Mouse (Mus musculus) forebrain, embryonic 15.5 days (tissue): ENCODE measurements around the gene Hoxd3. TPM values are rescaled to one million over a fixed set of nuclear protein-coding genes. Genes with fewer than 3 reads are reported as not detected.

Experiments
- ATAC-seq: fragments of 200-750 bp; cut with Nextera tagmentation; replicated peaks from 2 replicates; pipeline ENCODE4 v1.8.0; 2017; ENCODE audit warnings: mild to moderate bottlenecking, moderate TSS enrichment, moderate library complexity
- H3K27ac ChIP-seq: fragments of 300-500 bp; sonication (generic); replicated peaks from 2 replicates; pipeline ENCODE4 v1.5.1; 2015; ENCODE audit warnings: mild to moderate bottlenecking, inconsistent platforms
- H3K27me3 ChIP-seq: fragments of 300-500 bp; sonication (generic); 2 replicates; pipeline ENCODE4 v1.6.1; 2015; ENCODE audit warnings: inconsistent platforms
- H3K36me3 ChIP-seq: fragments of 300-500 bp; sonication (generic); 2 replicates; pipeline ENCODE4 v1.6.1; 2015; ENCODE audit warnings: mild to moderate bottlenecking, inconsistent platforms
- H3K4me1 ChIP-seq: fragments of 300-500 bp; sonication (generic); 2 replicates; pipeline ENCODE4 v1.6.1; 2015; ENCODE audit warnings: inconsistent platforms
- H3K4me2 ChIP-seq: fragments of 300-500 bp; sonication (generic); replicated peaks from 2 replicates; pipeline ENCODE4 v1.6.1; 2015; ENCODE audit warnings: mild to moderate bottlenecking, inconsistent platforms
- H3K4me3 ChIP-seq: fragments of 300-500 bp; sonication (generic); 2 replicates; pipeline ENCODE4 v1.5.1; 2015; ENCODE audit warnings: mild to moderate bottlenecking, inconsistent platforms
- H3K9ac ChIP-seq: fragments of 300-500 bp; sonication (generic); replicated peaks from 2 replicates; pipeline ENCODE4 v1.6.1; 2015; ENCODE audit warnings: mild to moderate bottlenecking, inconsistent platforms
- H3K9me3 ChIP-seq: fragments of 300-500 bp; sonication (generic); 2 replicates; pipeline ENCODE4 v1.6.1; 2016; ENCODE audit warnings: inconsistent platforms
- WGBS: fragments of 180-500 bp; shearing (Covaris S2); methylation state at CpG from one replicate; pipeline ENCODE4 v1.1.7; 2015; ENCODE audit warnings: mixed read lengths; 5-methylcytosine and 5-hydroxymethylcytosine counted together
- polyA plus RNA-seq: library from polyadenylated mRNA; unstranded; fragments of >200 nt; fragmentation: Nextera tagmentation; extraction: Ambion mirVana; gene quantifications from 2 replicates; pipeline ENCODE4 v1.2.1, GENCODE M21; 2015

Gene Hoxd3
- polyA plus RNA-seq, 1 experiment from 2014 or later = not detected

GRCm38 (mm10) chr2:74705467-74706089 lies 6.1 kb upstream of the Hoxd3 start:
- H3K27ac ChIP-seq = no peak overlapping the region
- H3K4me3 ChIP-seq = peak overlapping the region; percentile 32
- ATAC-seq = no peak; the same call in 1 of the 2 replicates
- peak overlapping the region; percentile 45 for H3K4me2 ChIP-seq
- H3K9ac ChIP-seq = no peak overlapping the region
- H3K9me3 ChIP-seq = no peaks in the 10 kb centered on the region
- no peaks in the 10 kb centered on the region for H3K36me3 ChIP-seq
- peaks cover 14% of the 10 kb centered on the region for H3K4me1 ChIP-seq
- under 1% methylated on average over 64 of the region's 85 CpGs for WGBS
- H3K27me3 ChIP-seq = peaks cover 94% of the 10 kb centered on the region

DNA sequence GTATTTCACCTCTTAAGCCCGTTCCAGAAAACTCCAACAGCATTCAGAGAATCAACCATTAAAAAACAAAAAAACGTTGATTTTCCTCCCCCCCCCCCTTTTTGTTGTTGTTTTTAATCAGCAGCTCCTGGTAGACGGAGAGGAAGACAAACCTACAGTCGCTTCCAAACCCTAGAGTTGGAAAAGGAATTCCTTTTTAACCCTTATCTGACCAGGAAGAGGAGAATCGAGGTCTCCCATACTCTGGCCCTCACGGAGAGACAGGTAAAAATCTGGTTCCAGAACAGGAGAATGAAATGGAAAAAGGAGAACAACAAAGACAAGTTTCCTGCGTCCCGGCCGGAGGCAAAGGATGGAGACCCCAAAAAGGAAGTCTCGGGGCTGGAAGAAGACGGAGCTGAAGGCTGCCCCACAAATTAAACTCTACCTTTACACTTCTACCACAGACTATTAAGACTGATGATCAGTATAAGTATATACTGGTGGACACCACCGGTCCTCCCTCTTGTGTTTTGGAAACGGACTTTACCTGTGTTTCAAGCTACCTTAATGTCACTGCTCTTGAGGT lies 5.2 kb upstream of the Hoxd3 start:
- Histone ChIP-seq H3K4me3 (no peak overlapping the region), H3K36me3 (no peaks in the 10 kb centered on the region), H3K4me2 (no peak overlapping the region), H3K27ac (no peak overlapping the region), H3K4me1 (peaks cover 14% of the 10 kb centered on the region), H3K9me3 (no peaks in the 10 kb centered on the region), H3K9ac (no peak overlapping the region), H3K27me3 (peaks cover 93% of the 10 kb centered on the region)
- no peak for ATAC-seq
- 1% methylated on average over 13 of the region's 13 CpGs for WGBS

DNA sequence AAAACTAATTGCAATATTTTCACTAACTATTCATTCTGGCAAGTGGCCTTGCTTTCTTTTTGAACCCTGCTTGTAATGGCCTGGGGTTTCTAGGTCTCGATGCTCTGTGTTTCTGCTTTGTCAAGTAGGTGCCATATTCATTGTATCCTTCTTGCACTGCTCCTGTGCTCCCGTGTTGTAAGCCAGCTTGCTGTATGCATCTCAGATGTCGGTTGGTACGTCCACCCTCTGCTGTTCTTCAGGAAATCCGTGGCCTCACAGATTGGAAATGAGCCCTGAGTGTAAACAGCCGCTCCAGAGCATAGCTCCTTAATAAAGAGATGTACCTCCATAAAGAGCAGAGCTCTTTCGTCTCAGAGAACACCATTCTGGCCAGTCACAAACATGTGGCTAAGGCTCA lies 4.1 kb upstream of the Hoxd3 start:
- Histone ChIP-seq H3K36me3 (no peaks in the 10 kb centered on the region), H3K27me3 (peaks cover 94% of the 10 kb centered on the region), H3K27ac (no peak overlapping the region), H3K4me3 (no peak overlapping the region), H3K9ac (no peak overlapping the region), H3K4me1 (peaks cover 21% of the 10 kb centered on the region), H3K9me3 (no peaks in the 10 kb centered on the region), H3K4me2 (no peak overlapping the region)
- 7% methylated on average over 7 of the region's 7 CpGs for WGBS
- ATAC-seq = no peak

GRCm38 (mm10) chr2:74708676-74709075 lies 3.1 kb upstream of the Hoxd3 start:
- peaks cover 95% of the 10 kb centered on the region for H3K27me3 ChIP-seq
- H3K9me3 ChIP-seq = no peaks in the 10 kb centered on the region
- 2% methylated on average over 4 of the region's 4 CpGs for WGBS
- no peak overlapping the region for H3K4me2 ChIP-seq
- H3K4me3 ChIP-seq = no peak overlapping the region
- ATAC-seq = no peak
- H3K4me1 ChIP-seq = peaks cover 21% of the 10 kb centered on the region
- H3K27ac ChIP-seq = no peak overlapping the region
- H3K9ac ChIP-seq = no peak overlapping the region
- no peaks in the 10 kb centered on the region for H3K36me3 ChIP-seq

DNA sequence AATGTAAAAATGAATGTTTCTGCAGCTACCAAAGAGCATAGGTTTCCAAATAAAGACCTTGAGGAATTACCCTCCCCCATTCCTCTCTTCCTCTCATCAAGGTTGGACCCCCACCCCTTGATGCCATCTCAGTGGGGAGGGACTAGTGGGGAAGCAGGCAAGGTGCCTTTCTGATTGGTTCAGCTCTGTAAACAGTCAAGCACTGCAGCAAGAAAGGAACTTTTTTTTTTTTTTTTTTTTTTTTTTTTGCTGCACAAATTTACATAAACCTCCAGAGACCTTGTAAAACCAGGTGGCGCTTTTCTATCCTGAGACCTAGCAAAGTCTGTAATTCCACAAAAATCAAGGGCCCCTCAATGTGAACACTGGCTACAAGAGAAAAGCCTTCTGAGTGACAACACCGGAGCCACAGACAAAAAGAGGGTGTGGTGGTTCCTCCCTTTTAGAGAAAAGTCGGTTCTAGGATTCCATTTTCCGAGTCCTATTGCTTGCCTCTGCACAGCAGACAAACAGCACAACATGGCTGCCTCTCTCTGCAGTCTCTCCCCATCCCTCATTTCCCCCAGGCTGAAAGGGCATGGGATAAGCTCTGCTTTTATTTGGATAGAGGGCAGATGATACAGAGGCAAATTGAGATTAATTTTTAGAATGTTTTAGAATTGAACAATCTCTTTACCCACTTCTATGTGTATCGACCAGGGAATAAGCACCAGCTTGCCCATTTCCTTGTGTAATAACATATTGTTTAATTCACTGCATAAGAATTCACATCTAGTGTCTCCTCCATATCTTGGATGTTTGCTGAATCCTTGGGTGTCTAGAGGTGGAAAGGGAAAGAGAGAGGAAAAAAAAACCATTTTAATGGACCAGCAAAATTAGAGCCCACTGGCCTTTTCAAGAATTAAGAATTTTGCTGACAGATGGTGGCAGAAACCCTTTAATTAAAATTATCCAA lies 2.0 kb upstream of the Hoxd3 start:
- Histone ChIP-seq H3K27me3 (peaks cover 95% of the 10 kb centered on the region), H3K36me3 (no peaks in the 10 kb centered on the region), H3K9ac (no peak overlapping the region), H3K4me1 (peaks cover 18% of the 10 kb centered on the region), H3K4me3 (no peak overlapping the region), H3K9me3 (no peaks in the 10 kb centered on the region), H3K4me2 (no peak overlapping the region), H3K27ac (no peak overlapping the region)
- ATAC-seq = no peak
- WGBS = 2% methylated on average over 5 of the region's 5 CpGs

- no peak for ATAC-seq
- Histone ChIP-seq H3K9me3 (no peaks in the 10 kb centered on the region), H3K36me3 (no peaks in the 10 kb centered on the region), H3K27ac (no peak overlapping the region), H3K4me2 (no peak overlapping the region), H3K4me3 (no peak overlapping the region), H3K4me1 (peaks cover 9% of the 10 kb centered on the region), H3K9ac (no peak overlapping the region), H3K27me3 (peaks cover 98% of the 10 kb centered on the region)
- WGBS = under 1% methylated on average over 16 of the region's 16 CpGs
Measured at GRCm38 (mm10) chr2:74710929-74711543, 691 bp upstream of the Hoxd3 start.

DNA sequence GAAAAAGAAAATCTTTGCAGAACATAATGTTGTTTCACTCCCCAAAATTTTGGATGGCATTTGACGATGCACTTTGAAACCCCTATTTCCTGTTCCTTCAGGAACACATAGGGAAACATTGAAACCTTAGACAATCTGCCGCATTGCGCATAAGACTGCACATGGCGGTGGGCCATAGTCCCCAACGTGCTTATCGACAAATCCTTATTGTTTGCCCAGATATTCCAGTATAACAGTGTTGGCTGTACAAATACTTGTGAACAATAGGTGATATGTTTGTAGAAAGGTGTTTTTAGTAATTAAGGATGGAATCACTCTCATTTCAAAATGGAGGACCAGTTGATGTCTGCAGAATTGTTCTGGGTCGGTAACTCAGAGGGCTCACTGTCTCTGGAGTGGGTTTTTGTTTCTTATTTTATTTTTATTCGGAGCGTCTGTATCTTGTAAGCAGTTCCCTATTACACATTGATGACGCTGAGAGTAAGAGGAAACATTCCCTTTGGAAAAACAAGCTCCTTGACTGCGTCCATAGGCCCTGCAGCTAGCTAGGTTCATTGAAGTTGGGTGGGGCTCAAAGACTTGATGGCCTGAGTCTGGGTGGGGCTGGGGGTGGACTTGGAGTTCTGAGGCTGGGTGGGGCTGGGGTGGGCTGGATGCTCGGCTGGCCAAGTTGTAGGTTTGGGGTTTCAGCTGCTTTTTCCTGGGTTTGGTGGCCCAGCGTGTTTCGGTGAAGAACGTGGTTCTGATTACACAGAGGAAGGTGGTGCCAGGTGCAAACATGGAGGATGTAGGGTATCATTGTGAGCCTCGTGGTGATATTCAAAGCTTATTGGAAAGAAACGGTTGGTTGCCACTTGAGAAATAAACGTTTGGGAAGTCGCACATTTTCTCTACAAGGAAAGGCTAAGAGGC lies 1.8 kb downstream of the Hoxd3 start:
- H3K9ac ChIP-seq = no peak overlapping the region
- H3K36me3 ChIP-seq = no peaks in the 10 kb centered on the region
- H3K4me3 ChIP-seq = no peak overlapping the region
- peaks cover 9% of the 10 kb centered on the region for H3K4me1 ChIP-seq
- H3K4me2 ChIP-seq = no peak overlapping the region
- no peak for ATAC-seq
- H3K27ac ChIP-seq = no peak overlapping the region
- peaks cover 98% of the 10 kb centered on the region for H3K27me3 ChIP-seq
- 4% methylated on average over 19 of the region's 19 CpGs for WGBS
- no peaks in the 10 kb centered on the region for H3K9me3 ChIP-seq

DNA sequence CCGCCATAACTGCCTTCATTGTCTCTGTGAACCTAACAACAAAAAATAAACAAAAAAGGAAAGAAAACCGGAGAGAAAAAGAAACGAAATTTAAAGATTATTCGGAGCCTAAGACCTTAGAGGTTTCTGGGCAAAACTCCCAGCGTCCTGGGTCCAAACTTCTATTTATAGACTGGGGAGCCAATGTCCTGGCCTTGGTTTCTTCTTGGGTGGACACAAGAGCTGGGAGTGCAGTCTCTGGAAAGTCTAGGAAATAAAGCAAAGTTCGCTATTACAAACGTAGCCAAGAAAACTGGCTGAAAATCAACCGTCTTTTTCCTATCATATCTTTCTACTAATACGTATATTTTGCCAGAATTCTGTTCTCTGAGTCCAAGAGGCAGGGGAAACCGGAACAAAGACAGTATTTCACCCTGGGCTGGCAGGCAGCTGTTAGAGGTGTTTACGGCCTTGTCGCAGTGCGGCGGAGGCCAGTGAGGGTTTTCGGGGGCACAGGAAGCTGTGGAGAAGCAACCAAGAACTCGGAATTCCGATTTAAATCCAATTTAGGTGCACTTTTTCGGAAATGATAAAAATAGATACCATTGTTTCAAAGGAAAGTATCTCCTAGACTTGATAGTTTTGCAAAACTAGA lies 2.5 kb downstream of the Hoxd3 start:
- WGBS = 4% methylated on average over 18 of the region's 18 CpGs
- H3K9ac ChIP-seq = no peak overlapping the region
- no peaks in the 10 kb centered on the region for H3K9me3 ChIP-seq

DNA sequence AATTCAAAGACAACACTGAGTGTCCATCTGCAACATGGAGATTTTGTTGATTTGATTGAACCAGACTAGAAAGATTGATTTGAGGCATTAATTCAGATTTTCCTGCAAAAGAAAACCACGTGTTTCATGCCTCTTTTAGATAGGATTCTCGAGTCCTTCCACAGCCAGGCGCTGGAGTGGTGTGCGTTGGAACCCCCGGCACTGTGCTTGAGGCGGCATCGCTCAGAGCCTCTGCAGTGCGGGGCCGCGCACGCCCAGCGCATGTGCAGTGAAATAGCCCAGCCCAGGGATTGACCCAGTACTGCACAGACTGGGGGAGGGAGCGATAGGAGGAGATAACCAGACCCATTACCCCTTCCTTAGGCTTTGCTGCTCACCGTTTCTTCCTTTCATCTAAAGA lies 3.2 kb downstream of the Hoxd3 start:
- Histone ChIP-seq H3K4me3 (no peak overlapping the region), H3K9me3 (no peaks in the 10 kb centered on the region), H3K36me3 (no peaks in the 10 kb centered on the region), H3K27ac (no peak overlapping the region), H3K4me2 (no peak overlapping the region), H3K9ac (no peak overlapping the region), H3K4me1 (peaks cover 9% of the 10 kb centered on the region), H3K27me3 (peaks cover 98% of the 10 kb centered on the region)
- ATAC-seq = no peak; the same call in 1 of the 2 replicates
- WGBS = under 1% methylated on average over 14 of the region's 14 CpGs

More for the DNA sequence above, 2.5 kb downstream of the Hoxd3 start:
- H3K27me3 ChIP-seq = peaks cover 98% of the 10 kb centered on the region
- no peak for ATAC-seq
- H3K4me3 ChIP-seq = no peak overlapping the region
- no peak overlapping the region for H3K27ac ChIP-seq
- H3K4me1 ChIP-seq = peaks cover 9% of the 10 kb centered on the region
- no peaks in the 10 kb centered on the region for H3K36me3 ChIP-seq
- no peak overlapping the region for H3K4me2 ChIP-seq

- Histone ChIP-seq H3K4me3 (peak overlapping the region; percentile 18; the same call in 1 of the 2 replicates), H3K27me3 (peaks cover 98% of the 10 kb centered on the region), H3K27ac (no peak overlapping the region), H3K4me2 (peak overlapping the region; percentile 35; the same call in 1 of the 2 replicates), H3K36me3 (no peaks in the 10 kb centered on the region), H3K9me3 (no peaks in the 10 kb centered on the region), H3K4me1 (peaks cover 9% of the 10 kb centered on the region), H3K9ac (no peak overlapping the region)
- WGBS = 2% methylated on average over 26 of the region's 26 CpGs
- peak; percentile 63 for ATAC-seq
Measured at GRCm38 (mm10) chr2:74715504-74716241, 3.9 kb downstream of the Hoxd3 start.
